11 mouse cellular contexts compared by ENCODE assay signal in the genomic region with DNA sequence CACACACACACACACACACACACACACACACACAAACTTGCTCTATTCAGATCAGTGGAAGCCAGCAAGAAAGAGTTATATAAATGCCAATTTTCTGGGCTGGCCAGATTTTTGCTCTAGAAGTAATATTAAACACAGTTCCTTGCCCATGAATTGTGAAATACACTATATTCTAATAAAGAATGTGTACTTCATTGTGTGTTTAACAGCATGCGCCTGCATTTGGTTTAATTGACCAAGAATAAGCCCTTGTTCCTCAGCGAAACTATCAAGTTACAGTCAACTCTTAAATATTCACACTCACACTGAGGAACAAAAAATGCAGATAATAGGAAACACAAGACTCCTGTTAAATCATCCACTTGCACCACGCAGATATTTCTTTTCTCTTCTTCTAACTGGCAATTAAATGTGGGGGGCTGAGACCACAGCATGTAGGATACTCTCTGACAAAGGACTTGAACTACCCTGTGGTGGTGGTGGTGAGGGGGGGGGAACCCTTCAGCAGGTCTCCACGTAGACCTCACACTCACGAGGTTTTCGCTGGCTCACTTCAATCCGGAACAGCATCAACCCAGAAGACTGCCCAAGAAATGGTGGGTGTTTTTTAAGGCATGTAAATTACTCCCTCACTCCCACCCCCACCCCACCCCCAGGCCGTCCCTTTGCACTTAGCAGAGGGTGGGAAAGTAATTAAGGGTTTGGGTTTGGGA.
DNase-seq lines count a peak whose midpoint lies in the region; ATAC-seq lines count a peak whose summit lies in the region.
"Had no signal": no experiment of that assay in that cellular context is flagged by ENCODE, and none has a peak within 500 bp of the region (broad histone marks: within the 10 kb centered on the region; RNA-seq: fewer than 3 reads in every experiment).

No protein-coding gene starts in this region.

- H3K4me1 ChIP-seq in heart, embryonic 14.5 days (ENCODE audit: control insufficient read depth in 2 of 2, insufficient read depth in 2 of 2, low read length in 2 of 2): peaks cover 10 to 14% of the 10 kb centered on the region in 2 experiments; a peak in 3 of 4 replicates
- peaks cover 76% of the 10 kb centered on the region for H3K4me1 ChIP-seq in embryonic facial prominence, embryonic 10.5 days
- H3K4me1 ChIP-seq in hindbrain, embryonic 13.5 days (replicated peaks): peaks cover 56% of the 10 kb centered on the region
- peaks cover 40% of the 10 kb centered on the region for H3K4me1 ChIP-seq in midbrain, embryonic 16.5 days (ENCODE audit: control insufficient read depth, insufficient read depth, low read length)

- H3K36me3 ChIP-seq in heart, embryonic 14.5 days (ENCODE audit: control insufficient read depth, insufficient read depth, low read length): peaks cover 4% of the 10 kb centered on the region; the same call in 1 of the 2 replicates
- peaks cover 43% of the 10 kb centered on the region for H3K36me3 ChIP-seq in embryonic facial prominence, embryonic 10.5 days (replicated peaks)
- H3K36me3 ChIP-seq in hindbrain, embryonic 13.5 days: no peaks in the 10 kb centered on the region
- no peaks in the 10 kb centered on the region for H3K36me3 ChIP-seq in midbrain, embryonic 16.5 days (ENCODE audit: control insufficient read depth, insufficient read depth, low read length)
- H3K36me3 ChIP-seq: liver, embryonic 13.5 days had no signal

- H3K4me3 ChIP-seq in heart, embryonic 14.5 days (ENCODE audit: control insufficient read depth in 1 of 2, insufficient read depth in 1 of 2, low read depth in 1 of 2, low read length in 2 of 2): no peak overlapping the region
- H3K4me3 ChIP-seq in embryonic facial prominence, embryonic 10.5 days: peak overlapping the region; percentile 23; the same call in 1 of the 2 replicates
- H3K4me3 ChIP-seq in hindbrain, embryonic 13.5 days: no peak overlapping the region
- no peak overlapping the region for H3K4me3 ChIP-seq in midbrain, embryonic 16.5 days (ENCODE audit: low read depth, low read length)
- H3K4me3 ChIP-seq: liver, embryonic 13.5 days had no signal

- H3K9ac ChIP-seq in heart, embryonic 14.5 days (ENCODE audit: low read length): no peak overlapping the region
- H3K9ac ChIP-seq in hindbrain, embryonic 13.5 days: no peak overlapping the region
- H3K9ac ChIP-seq in midbrain, embryonic 16.5 days (ENCODE audit: low read depth, low read length): no peak overlapping the region
- H3K9ac ChIP-seq: liver, embryonic 13.5 days had no signal

- intact Hi-C loops in heart, postnatal 36 days (cut with DNase I): no loop called here

- 64% methylated on average over 8 of the region's 8 CpGs for WGBS in heart, embryonic 14.5 days
- 10% methylated on average over 8 of the region's 8 CpGs for WGBS in embryonic facial prominence, embryonic 10.5 days
- WGBS in hindbrain, embryonic 13.5 days: 15% methylated on average over 8 of the region's 8 CpGs
- 22% methylated on average over 8 of the region's 8 CpGs for WGBS in midbrain, embryonic 16.5 days

- H3K27ac ChIP-seq in heart, embryonic 14.5 days (replicated peaks in 1 of 2; ENCODE audit: control insufficient read depth in 1 of 2, insufficient read depth in 1 of 2, low read depth in 2 of 2, low read length in 2 of 2): no peak overlapping the region
- H3K27ac ChIP-seq in embryonic facial prominence, embryonic 10.5 days (replicated peaks): peak overlapping the region; percentile 54
- no peak overlapping the region for H3K27ac ChIP-seq in hindbrain, embryonic 13.5 days
- no peak overlapping the region for H3K27ac ChIP-seq in midbrain, embryonic 16.5 days (ENCODE audit: low read length)
- H3K27ac ChIP-seq: liver, embryonic 13.5 days had no signal

- no peaks in the 10 kb centered on the region for H3K9me3 ChIP-seq in heart, embryonic 14.5 days (ENCODE audit: control insufficient read depth, low read length)
- no peaks in the 10 kb centered on the region for H3K9me3 ChIP-seq in embryonic facial prominence, embryonic 10.5 days
- H3K9me3 ChIP-seq in hindbrain, embryonic 13.5 days: no peaks in the 10 kb centered on the region
- H3K9me3 ChIP-seq in midbrain, embryonic 16.5 days (replicated peaks; ENCODE audit: control insufficient read depth, low read length, poor library complexity, severe bottlenecking): no peaks in the 10 kb centered on the region
- H3K9me3 ChIP-seq: liver, embryonic 13.5 days had no signal

- ATAC-seq in heart, embryonic 14.5 days (ENCODE audit: insufficient number of reproducible peaks, insufficient read depth, low FRiP score, low read depth): no peak
- 0 out of 2 replicates have a peak, but pooled peaks have one; percentile 13 for ATAC-seq in hindbrain, embryonic 13.5 days (ENCODE audit: low FRiP score)
- ATAC-seq in midbrain, embryonic 16.5 days: no peak

- DNase-seq in heart, postnatal 36 days: no peak
- DNase-seq in embryonic facial prominence, embryonic 10.5 days (ENCODE audit: low spot score): no peak
- DNase-seq in embryo, embryonic 11 days: no peak
- no peak for DNase-seq in cerebellum, postnatal 10 days
- no peak for DNase-seq in left cerebral cortex, adult 8-10 months (ENCODE audit: low spot score in 2 of 2)
- DNase-seq: cerebellum, adult 8-10 months; kidney, postnatal 14 days; liver, embryonic 13.5 days had no signal

- peak overlapping the region; percentile 8; the same call in 1 of the 2 replicates for H3K4me2 ChIP-seq in heart, embryonic 14.5 days (ENCODE audit: low read length)
- peak overlapping the region; percentile 96 for H3K4me2 ChIP-seq in hindbrain, embryonic 13.5 days
- peak overlapping the region; percentile 29 for H3K4me2 ChIP-seq in midbrain, embryonic 16.5 days (ENCODE audit: low read length)
- H3K4me2 ChIP-seq: liver, embryonic 13.5 days had no signal

- H3K27me3 ChIP-seq in heart, embryonic 14.5 days (ENCODE audit: control insufficient read depth, insufficient read depth, low read length): peaks cover 4% of the 10 kb centered on the region; the same call in 1 of the 2 replicates
- H3K27me3 ChIP-seq in embryonic facial prominence, embryonic 10.5 days (replicated peaks; ENCODE audit: low read depth, poor library complexity, severe bottlenecking): peaks cover 56% of the 10 kb centered on the region
- H3K27me3 ChIP-seq in hindbrain, embryonic 13.5 days: 0 out of 2 replicates have a peak, but pooled peaks cover 10% of the 10 kb centered on the region
- no peaks in the 10 kb centered on the region; the same call in 1 of the 2 replicates for H3K27me3 ChIP-seq in midbrain, embryonic 16.5 days (ENCODE audit: control insufficient read depth, insufficient read depth, low read depth, low read length)

Comparison
In these comparisons a context has a peak if more than half of its experiments do, and no peak if none do; other contexts are left out.
1. H3K4me2 ChIP-seq: peak in every context shown above with its lines; median percentile 96 in hindbrain, embryonic 13.5 days; 29 in midbrain, embryonic 16.5 days; 8 in heart, embryonic 14.5 days.